Mouse (Mus musculus) testis, adult 2 months (tissue): ENCODE measurements around the gene Tmem203. TPM values are rescaled to one million over a fixed set of nuclear protein-coding genes. Genes with fewer than 3 reads are reported as not detected.
A peak's percentile ranks its signal among the peaks of the same experiment; 100 is the strongest.

Experiments
- H3K27ac ChIP-seq: fragments of 200-500 bp; 2 replicates; pipeline ENCODE4 v1.5.1; 2012; ENCODE audit warnings: low read depth, low read length; ENCODE audit not compliant: control insufficient read depth, insufficient read depth
- H3K27me3 ChIP-seq: fragments of 200-500 bp; 2 replicates; pipeline ENCODE4 v1.6.1; 2012; ENCODE audit warnings: mild to moderate bottlenecking, low read length, moderate library complexity; ENCODE audit not compliant: control insufficient read depth, insufficient read depth
- H3K36me3 ChIP-seq: fragments of 200-500 bp; 2 replicates; pipeline ENCODE4 v1.6.1; 2012; ENCODE audit warnings: mild to moderate bottlenecking, low read length; ENCODE audit not compliant: control insufficient read depth, insufficient read depth
- H3K4me1 ChIP-seq: fragments of 200-500 bp; 2 replicates; pipeline ENCODE4 v1.6.1; 2012; ENCODE audit warnings: low read length; ENCODE audit not compliant: control insufficient read depth, insufficient read depth
- H3K4me3 ChIP-seq: fragments of 200-500 bp; 2 replicates; pipeline ENCODE4 v1.5.1; 2012; ENCODE audit warnings: low read depth, mild to moderate bottlenecking, low read length, moderate library complexity, mixed read lengths; ENCODE audit not compliant: control insufficient read depth
- CTCF ChIP-seq: fragments of 200-500 bp; IDR thresholded peaks from 2 replicates; pipeline ENCODE4 v1.5.1; 2012; ENCODE audit warnings: low read depth, mild to moderate bottlenecking, inconsistent platforms, low read length, moderate library complexity; ENCODE audit not compliant: control insufficient read depth, insufficient read depth, insufficient replicate concordance
- POLR2A ChIP-seq: fragments of 200-500 bp; IDR thresholded peaks from 2 replicates; pipeline ENCODE4 v1.6.1; 2012; ENCODE audit warnings: low read depth, mild to moderate bottlenecking, inconsistent platforms, low read length, moderate library complexity; ENCODE audit not compliant: control insufficient read depth
- polyA plus RNA-seq: library from polyadenylated mRNA; depleted of rRNA; stranded (reverse); fragments of >200 nt; gene quantifications from 2 replicates; pipeline ENCODE4 v1.2.3, GENCODE M21; 2012; rRNA removed

Tmem203 gene
- polyA plus RNA-seq, 1 experiment: 63.3 TPM

DNA sequence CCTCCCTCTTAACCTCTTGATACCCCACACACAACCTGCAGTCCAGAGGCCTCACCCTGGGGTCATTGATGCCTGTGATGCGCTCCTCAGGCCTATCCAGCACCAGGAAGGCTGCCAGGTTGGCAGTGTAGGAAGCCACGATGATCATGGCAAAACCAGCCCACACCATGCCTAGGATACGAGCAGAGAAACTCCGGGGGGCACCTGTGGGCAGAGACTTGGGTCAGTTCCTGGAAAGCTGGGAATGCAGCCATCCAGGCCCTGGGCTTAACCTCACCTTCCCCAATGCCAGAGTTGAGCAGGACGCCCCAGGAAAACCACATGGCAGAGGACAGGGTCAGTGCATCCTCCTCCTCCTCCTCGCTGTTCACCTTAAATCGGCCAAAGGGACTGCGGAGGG lies 41.9 kb downstream of the Tmem203 start:
- Histone ChIP-seq H3K4me1 (peaks cover 3% of the 10 kb centered on the region), H3K36me3 (no peaks in the 10 kb centered on the region), H3K27ac (no peak overlapping the region), H3K4me3 (no peak overlapping the region), H3K27me3 (no peaks in the 10 kb centered on the region)
- TF ChIP-seq CTCF: no peak
- TF ChIP-seq POLR2A: no peak

DNA sequence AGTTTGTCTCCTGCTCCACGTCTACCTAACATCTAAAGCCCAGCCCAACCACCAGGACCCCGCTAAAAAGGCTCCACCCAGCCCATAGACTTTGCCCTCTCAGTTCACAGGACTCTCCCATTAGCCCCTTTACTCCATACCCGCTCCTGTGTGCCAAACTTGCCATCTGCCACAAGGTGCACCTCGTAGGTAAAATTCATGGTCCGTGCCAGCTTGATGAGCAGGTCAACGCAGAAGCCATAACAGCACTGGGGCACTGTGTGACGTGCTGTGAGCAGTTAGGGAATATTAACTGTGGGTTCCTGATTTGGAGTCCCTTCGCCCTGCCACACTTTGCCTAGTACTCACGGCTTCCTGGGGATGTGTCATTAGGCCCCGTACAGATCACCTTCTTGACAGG lies 42.8 kb downstream of the Tmem203 start:
- H3K27ac ChIP-seq: no peak overlapping the region
- no peak for TF ChIP-seq POLR2A

DNA sequence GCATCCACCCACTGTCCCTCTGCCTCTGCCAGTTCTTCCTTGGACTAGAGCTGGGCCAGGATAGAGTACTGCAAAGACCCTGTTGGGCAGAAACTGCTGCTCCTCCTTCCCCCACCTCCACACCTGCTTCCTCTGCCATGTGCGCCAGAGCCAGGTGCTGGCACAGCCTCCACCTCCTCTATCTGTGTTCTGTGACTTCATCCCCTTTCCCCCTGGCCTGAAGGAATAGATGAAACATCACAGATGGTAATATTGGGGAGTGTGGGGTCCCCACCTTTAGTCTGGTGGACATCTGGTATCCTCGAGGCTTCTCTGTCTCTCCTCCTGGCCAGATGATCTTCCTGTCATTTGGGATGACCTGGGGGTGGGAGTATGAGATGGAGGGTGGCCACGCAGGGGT lies 48.2 kb downstream of the Tmem203 start:
- H3K27me3 ChIP-seq: no peaks in the 10 kb centered on the region
- H3K27ac ChIP-seq: no peak overlapping the region
- TF ChIP-seq POLR2A (no peak), CTCF (no peak)
- no peak overlapping the region for H3K4me3 ChIP-seq
- H3K4me1 ChIP-seq: peaks cover 6% of the 10 kb centered on the region
- H3K36me3 ChIP-seq: no peaks in the 10 kb centered on the region

More for the DNA sequence above, 42.8 kb downstream of the Tmem203 start:
- no peak overlapping the region for H3K4me3 ChIP-seq
- no peaks in the 10 kb centered on the region for H3K36me3 ChIP-seq
- no peaks in the 10 kb centered on the region for H3K4me1 ChIP-seq
- H3K27me3 ChIP-seq: no peaks in the 10 kb centered on the region

- no peak overlapping the region for H3K4me3 ChIP-seq
- no peak overlapping the region for H3K27ac ChIP-seq
- no peaks in the 10 kb centered on the region for H3K36me3 ChIP-seq
- no peaks in the 10 kb centered on the region for H3K27me3 ChIP-seq
- no peak for TF ChIP-seq POLR2A
- no peak for TF ChIP-seq CTCF
- H3K4me1 ChIP-seq: peaks cover 6% of the 10 kb centered on the region
These were observed 48.9 kb downstream of the Tmem203 start for GRCm38 (mm10) chr2:25303931-25304656.

DNA sequence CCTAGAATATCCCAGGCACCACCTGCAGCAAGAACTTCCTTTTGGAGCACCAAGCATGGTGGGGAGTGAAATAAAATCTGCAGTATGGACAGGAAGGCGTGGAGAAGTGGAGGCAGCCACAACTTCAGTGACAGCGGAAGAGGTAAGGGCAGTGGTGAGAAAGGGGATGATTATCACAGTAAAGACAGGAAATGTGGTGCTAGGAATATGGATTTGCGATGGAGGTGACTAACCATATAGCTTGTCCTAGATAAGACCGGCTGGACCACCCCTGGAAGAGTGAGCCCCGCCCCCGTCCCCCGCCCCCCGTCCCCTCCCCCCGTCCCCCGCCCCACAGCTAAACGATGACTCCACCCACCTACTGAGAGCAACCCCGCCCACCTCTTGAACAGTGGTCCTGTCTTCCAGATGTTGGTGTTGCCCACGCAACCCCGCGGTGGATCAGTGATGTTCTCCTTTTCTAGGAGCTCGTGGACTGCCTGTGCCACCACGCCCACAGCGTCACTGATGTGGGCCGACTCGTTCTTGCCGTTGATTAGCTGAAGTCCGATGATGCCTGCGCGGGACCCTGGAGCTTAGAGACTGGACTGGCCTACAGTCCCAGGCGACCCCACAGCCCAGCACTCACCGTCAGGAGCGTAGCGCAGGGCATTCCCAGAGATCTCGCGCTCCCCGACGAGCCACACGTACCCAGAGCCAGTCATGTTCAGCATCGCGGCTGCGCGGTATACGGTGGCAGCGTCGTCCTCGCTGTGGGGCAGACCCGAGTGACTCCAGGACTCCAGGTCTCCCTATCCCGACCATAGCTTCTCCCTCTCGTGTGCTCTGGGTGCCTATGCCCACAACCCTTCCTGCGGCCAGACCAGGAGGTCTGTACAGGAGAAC lies 49.7 kb downstream of the Tmem203 start:
- H3K4me3 ChIP-seq: peak overlapping the region; percentile 25
- H3K27me3 ChIP-seq: no peaks in the 10 kb centered on the region
- H3K36me3 ChIP-seq: no peaks in the 10 kb centered on the region
- H3K4me1 ChIP-seq: peaks cover 6% of the 10 kb centered on the region
- TF ChIP-seq CTCF (no peak), POLR2A (no peak)
- H3K27ac ChIP-seq: no peak overlapping the region

Other genes starting within 250 kb of the Tmem203 start
- 69.1 and 78.2 TPM in 2 replicates for gene Nsmf, start 201.1 kb upstream of the Tmem203 start, polyA plus RNA-seq
- 0.48 TPM in 2 replicates for gene Entpd8, start 175.1 kb upstream of the Tmem203 start, polyA plus RNA-seq
- gene Noxa1, start 160.3 kb upstream of the Tmem203 start, polyA plus RNA-seq: 0.14 and 0.25 TPM in 2 replicates
- gene Nrarp, start 74.7 kb upstream of the Tmem203 start, polyA plus RNA-seq: 3.8 and 4.0 TPM in 2 replicates
- 0.98 and 1.3 TPM in 2 replicates for gene Tor4a, start 58.6 kb upstream of the Tmem203 start, polyA plus RNA-seq
- gene Nelfb, start 44.0 kb upstream of the Tmem203 start, polyA plus RNA-seq: 20.7 and 24.9 TPM in 2 replicates
- gene Stpg3, start 40.8 kb upstream of the Tmem203 start, polyA plus RNA-seq: 244 and 247 TPM in 2 replicates
- 552 and 576 TPM in 2 replicates for gene Fam166a, start 36.7 kb upstream of the Tmem203 start, polyA plus RNA-seq
- gene Tubb4b, start 30.7 kb upstream of the Tmem203 start, polyA plus RNA-seq: 2,564 and 2,638 TPM in 2 replicates
- 0.48 and 0.55 TPM in 2 replicates for gene Slc34a3, start 21.1 kb upstream of the Tmem203 start, polyA plus RNA-seq
- 0.05 TPM in 1 of 2 replicates, not detected in the other for gene Rnf224, start 18.7 kb upstream of the Tmem203 start, polyA plus RNA-seq
- gene Rnf208, start 13.2 kb upstream of the Tmem203 start, polyA plus RNA-seq: 7.4 and 8.1 TPM in 2 replicates
- gene Cysrt1, start 13.0 kb upstream of the Tmem203 start, polyA plus RNA-seq: 0.12 and 0.31 TPM in 2 replicates
- gene AL732309.1, start 8.6 kb upstream of the Tmem203 start, polyA plus RNA-seq: 7.0 and 7.9 TPM in 2 replicates
- 357 and 363 TPM in 2 replicates for gene Tprn, start 7.2 kb downstream of the Tmem203 start, polyA plus RNA-seq
- gene Ssna1, start 17.0 kb downstream of the Tmem203 start, polyA plus RNA-seq: 54.9 and 64.2 TPM in 2 replicates
- gene Anapc2, start 17.0 kb downstream of the Tmem203 start, polyA plus RNA-seq: 29.3 and 32.3 TPM in 2 replicates
- gene Tmem210, start 32.7 kb downstream of the Tmem203 start, polyA plus RNA-seq: 830 and 870 TPM in 2 replicates
- 3.5 and 4.3 TPM in 2 replicates for gene Lrrc26, start 34.5 kb downstream of the Tmem203 start, polyA plus RNA-seq
- gene Grin1, start 63.7 kb downstream of the Tmem203 start, polyA plus RNA-seq: 0.38 and 0.75 TPM in 2 replicates
- gene Man1b1, start 76.9 kb downstream of the Tmem203 start, polyA plus RNA-seq: 25.4 and 29.3 TPM in 2 replicates
- gene Dpp7, start 100.9 kb downstream of the Tmem203 start, polyA plus RNA-seq: 4.0 and 5.0 TPM in 2 replicates
- gene Uap1l1, start 110.2 kb downstream of the Tmem203 start, polyA plus RNA-seq: 1.7 and 2.2 TPM in 2 replicates
- 1.1 and 1.3 TPM in 2 replicates for gene Sapcd2, start 116.9 kb downstream of the Tmem203 start, polyA plus RNA-seq
- 6.2 and 6.5 TPM in 2 replicates for gene Entpd2, start 140.4 kb downstream of the Tmem203 start, polyA plus RNA-seq
- 13.6 and 15.9 TPM in 2 replicates for gene Npdc1, start 143.9 kb downstream of the Tmem203 start, polyA plus RNA-seq
- 0.10 TPM in 1 of 2 replicates, not detected in the other for gene Fut7, start 167.8 kb downstream of the Tmem203 start, polyA plus RNA-seq
- gene Abca2, start 173.3 kb downstream of the Tmem203 start, polyA plus RNA-seq: 17.3 and 18.3 TPM in 2 replicates
- 0.78 and 11.8 TPM in 2 replicates for gene Clic3, start 201.4 kb downstream of the Tmem203 start, polyA plus RNA-seq
- 34.3 and 35.8 TPM in 2 replicates for gene Paxx, start 205.7 kb downstream of the Tmem203 start, polyA plus RNA-seq
- gene Ptgds, start 214.6 kb downstream of the Tmem203 start, polyA plus RNA-seq: 311 and 369 TPM in 2 replicates
- 5.7 TPM in 1 of 2 replicates, not detected in the other for gene Lcn12, start 238.5 kb downstream of the Tmem203 start, polyA plus RNA-seq
- 137 and 166 TPM in 2 replicates for gene Fbxw5, start 245.3 kb downstream of the Tmem203 start, polyA plus RNA-seq
- gene C8g, start 246.3 kb downstream of the Tmem203 start, polyA plus RNA-seq: 58.4 and 70.5 TPM in 2 replicates